Mouse (Mus musculus): ENCODE results near the gene Fra10ac1. TPM values are rescaled to one million over a fixed set of nuclear protein-coding genes. Genes with fewer than 3 reads are reported as not detected.

Gene Fra10ac1
- polyA plus RNA-seq, 1 experiment from 2014 or later = 44.2 TPM

- Histone ChIP-seq H3K27ac (peak overlapping the region; percentile 82), H3K9me3 (no peaks in the 10 kb centered on the region), H3K36me3 (peaks cover 6% of the 10 kb centered on the region), H3K4me2 (replicated peaks) (peak overlapping the region; percentile 78), H3K27me3 (no peaks in the 10 kb centered on the region), H3K4me3 (peak overlapping the region; percentile 67), H3K4me1 (peaks cover 9% of the 10 kb centered on the region), H3K9ac (peak overlapping the region; percentile 70)
- WGBS = 14% methylated on average over 12 of the region's 12 CpGs
- ATAC-seq (ENCODE audit: low FRiP score, low read depth) = no peak
These were observed 526 bp downstream of the Fra10ac1 start for GRCm38 (mm10) chr19:38223356-38223904.

- Histone ChIP-seq H3K27ac (no peak overlapping the region), H3K36me3 (peaks cover 33% of the 10 kb centered on the region), H3K27me3 (no peaks in the 10 kb centered on the region), H3K4me1 (peaks cover 1% of the 10 kb centered on the region; the same call in 1 of the 2 replicates), H3K4me2 (replicated peaks) (no peak overlapping the region), H3K9me3 (no peaks in the 10 kb centered on the region), H3K9ac (no peak overlapping the region), H3K4me3 (no peak overlapping the region)
- WGBS = 97% methylated on average over 3 of the region's 3 CpGs
- ATAC-seq (ENCODE audit: low FRiP score, low read depth) = no peak
These were observed 6.3 kb downstream of the Fra10ac1 start for GRCm38 (mm10) chr19:38217696-38218095.

- no peak for ATAC-seq (ENCODE audit: low FRiP score, low read depth)
- Histone ChIP-seq H3K9ac (no peak overlapping the region), H3K9me3 (no peaks in the 10 kb centered on the region), H3K36me3 (peaks cover 41% of the 10 kb centered on the region), H3K4me1 (no peaks in the 10 kb centered on the region), H3K4me2 (replicated peaks) (no peak overlapping the region), H3K27me3 (no peaks in the 10 kb centered on the region), H3K4me3 (no peak overlapping the region), H3K27ac (no peak overlapping the region)
- WGBS = 70% methylated on average over 9 of the region's 9 CpGs
These were observed 17.3 kb downstream of the Fra10ac1 start for GRCm38 (mm10) chr19:38206669-38207068.

GRCm38 (mm10) chr19:38198731-38199130 lies 25.2 kb downstream of the Fra10ac1 start:
- no peak for ATAC-seq (ENCODE audit: low FRiP score, low read depth)
- no peaks in the 10 kb centered on the region for H3K27me3 ChIP-seq
- 90% methylated on average over 5 of the region's 5 CpGs for WGBS

GRCm38 (mm10) chr19:38195245-38195644 lies 28.7 kb downstream of the Fra10ac1 start:
- Histone ChIP-seq H3K4me1 (no peaks in the 10 kb centered on the region), H3K9ac (no peak overlapping the region), H3K36me3 (peaks cover 12% of the 10 kb centered on the region), H3K27ac (no peak overlapping the region), H3K27me3 (no peaks in the 10 kb centered on the region), H3K9me3 (no peaks in the 10 kb centered on the region), H3K4me2 (replicated peaks) (no peak overlapping the region), H3K4me3 (no peak overlapping the region)
- WGBS = 91% methylated on average over 4 of the region's 4 CpGs
- ATAC-seq (ENCODE audit: low FRiP score, low read depth) = no peak

More at GRCm38 (mm10) chr19:38198731-38199130, 25.2 kb downstream of the Fra10ac1 start:
- Histone ChIP-seq H3K4me1 (no peaks in the 10 kb centered on the region), H3K4me2 (replicated peaks) (no peak overlapping the region), H3K27ac (no peak overlapping the region), H3K36me3 (peaks cover 18% of the 10 kb centered on the region), H3K4me3 (no peak overlapping the region), H3K9ac (no peak overlapping the region), H3K9me3 (no peaks in the 10 kb centered on the region)

- Histone ChIP-seq H3K4me3 (no peak overlapping the region), H3K4me2 (replicated peaks) (no peak overlapping the region), H3K4me1 (no peaks in the 10 kb centered on the region), H3K27me3 (no peaks in the 10 kb centered on the region), H3K36me3 (peaks cover 18% of the 10 kb centered on the region), H3K27ac (no peak overlapping the region), H3K9ac (no peak overlapping the region), H3K9me3 (no peaks in the 10 kb centered on the region)
- no peak for ATAC-seq (ENCODE audit: low FRiP score, low read depth)
- 89% methylated on average over 5 of the region's 5 CpGs for WGBS
These were observed 32.5 kb downstream of the Fra10ac1 start for GRCm38 (mm10) chr19:38191446-38191845.

GRCm38 (mm10) chr19:38190606-38191005 lies 33.4 kb downstream of the Fra10ac1 start:
- Histone ChIP-seq H3K4me2 (replicated peaks) (no peak overlapping the region), H3K27me3 (no peaks in the 10 kb centered on the region), H3K27ac (no peak overlapping the region), H3K36me3 (peaks cover 19% of the 10 kb centered on the region), H3K4me1 (no peaks in the 10 kb centered on the region), H3K4me3 (no peak overlapping the region), H3K9me3 (no peaks in the 10 kb centered on the region), H3K9ac (no peak overlapping the region)
- 84% methylated on average over 3 of the region's 3 CpGs for WGBS
- ATAC-seq (ENCODE audit: low FRiP score, low read depth) = no peak

GRCm38 (mm10) chr19:38187345-38187680 lies 36.6 kb downstream of the Fra10ac1 start:
- H3K36me3 ChIP-seq = peaks cover 14% of the 10 kb centered on the region
- H3K4me1 ChIP-seq = no peaks in the 10 kb centered on the region
- ATAC-seq (ENCODE audit: low FRiP score, low read depth) = no peak
- no peak overlapping the region for H3K4me2 ChIP-seq (replicated peaks)
- H3K27me3 ChIP-seq = no peaks in the 10 kb centered on the region
- 80% methylated on average over 2 of the region's 2 CpGs for WGBS
- no peak overlapping the region for H3K4me3 ChIP-seq
- H3K27ac ChIP-seq = no peak overlapping the region
- no peaks in the 10 kb centered on the region for H3K9me3 ChIP-seq
- no peak overlapping the region for H3K9ac ChIP-seq

GRCm38 (mm10) chr19:38186631-38187344 lies 37.2 kb downstream of the Fra10ac1 start:
- H3K4me3 ChIP-seq = no peak overlapping the region
- H3K27ac ChIP-seq = no peak overlapping the region
- whole genome bisulfite sequencing = 94% methylated on average over 5 of the region's 5 CpGs
- H3K9ac ChIP-seq = no peak overlapping the region
- H3K9me3 ChIP-seq = no peaks in the 10 kb centered on the region
- H3K4me2 ChIP-seq (replicated peaks) = no peak overlapping the region
- H3K36me3 ChIP-seq = peaks cover 14% of the 10 kb centered on the region
- no peaks in the 10 kb centered on the region for H3K27me3 ChIP-seq
- H3K4me1 ChIP-seq = no peaks in the 10 kb centered on the region
- no peak for ATAC-seq (ENCODE audit: low FRiP score, low read depth)

GRCm38 (mm10) chr19:38179675-38180074 lies 44.3 kb downstream of the Fra10ac1 start:
- WGBS = 88% methylated on average over 9 of the region's 9 CpGs
- ATAC-seq (ENCODE audit: low FRiP score, low read depth) = no peak

GRCm38 (mm10) chr19:38164633-38165032 lies 59.3 kb downstream of the Fra10ac1 start:
- Histone ChIP-seq H3K36me3 (no peaks in the 10 kb centered on the region), H3K4me3 (no peak overlapping the region), H3K27ac (no peak overlapping the region), H3K27me3 (no peaks in the 10 kb centered on the region), H3K4me1 (0 out of 2 replicates have a peak, but pooled peaks cover 1% of the 10 kb centered on the region), H3K9me3 (no peaks in the 10 kb centered on the region), H3K4me2 (replicated peaks) (no peak overlapping the region), H3K9ac (no peak overlapping the region)
- ATAC-seq (ENCODE audit: low FRiP score, low read depth) = no peak
- WGBS = 52% methylated on average over 2 of the region's 2 CpGs

More at GRCm38 (mm10) chr19:38179675-38180074, 44.3 kb downstream of the Fra10ac1 start:
- Histone ChIP-seq H3K27me3 (no peaks in the 10 kb centered on the region), H3K4me3 (no peak overlapping the region), H3K9ac (no peak overlapping the region), H3K4me2 (replicated peaks) (no peak overlapping the region), H3K27ac (no peak overlapping the region), H3K4me1 (no peaks in the 10 kb centered on the region), H3K36me3 (peaks cover 2% of the 10 kb centered on the region; the same call in 1 of the 2 replicates), H3K9me3 (no peaks in the 10 kb centered on the region)

GRCm38 (mm10) chr19:38161648-38162354 lies 62.2 kb downstream of the Fra10ac1 start:
- Histone ChIP-seq H3K27me3 (no peaks in the 10 kb centered on the region), H3K36me3 (no peaks in the 10 kb centered on the region), H3K4me3 (no peak overlapping the region), H3K9me3 (no peaks in the 10 kb centered on the region), H3K9ac (no peak overlapping the region), H3K27ac (no peak overlapping the region), H3K4me1 (no peaks in the 10 kb centered on the region), H3K4me2 (replicated peaks) (no peak overlapping the region)
- ATAC-seq (ENCODE audit: low FRiP score, low read depth) = no peak
- 94% methylated on average over 21 of the region's 21 CpGs for WGBS

All from limb, embryonic 13.5 days (tissue).